Mouse (Mus musculus) mouse embryonic stem cell (cell line): ENCODE data around the gene Inha.

Experiments used
- in situ Hi-C, 2 experiments: fragments of 300-500 bp; cut with MboI; formaldehyde crosslinking; loops; 1 replicate in 1 of 2; 3 replicates in 1 of 2; pipeline ENCODE4 v1.14.3; 2019 to 2020; ENCODE audit warnings: low sequenced_read_pairs in 2 of 2, low pct_unique_long_range_greater_than_20kb in 1 of 2, mixed read lengths in 1 of 2; ENCODE audit not compliant: unreplicated experiment in 1 of 2

Gene Inha

GRCm38 (mm10) chr1:75507006-75507405 is at the start of gene Inha:
Gene Inha, plus strand, starts transcription at chr1:75507077.
- in situ Hi-C loops, result no loop called here

GRCm38 (mm10) chr1:75457710-75458024 is 49.2 kb upstream of the Inha start:
- in situ Hi-C loops, result no loop called here

- in situ Hi-C loops, result no loop called here
These were observed 48.7 kb upstream of the Inha start for GRCm38 (mm10) chr1:75458025-75458788.

GRCm38 (mm10) chr1:75458789-75459684 is 47.8 kb upstream of the Inha start:
- in situ Hi-C loops, result no loop called here

- in situ Hi-C loops, result no loop called here
These were observed 46.6 kb upstream of the Inha start for GRCm38 (mm10) chr1:75460297-75460696.

GRCm38 (mm10) chr1:75462636-75463035 is 44.2 kb upstream of the Inha start:
- in situ Hi-C loops, result no loop called here

GRCm38 (mm10) chr1:75463652-75464204 is 43.1 kb upstream of the Inha start:
- in situ Hi-C loops, result no loop called here

GRCm38 (mm10) chr1:75467215-75467927 is 39.5 kb upstream of the Inha start:
- in situ Hi-C loops, result loop anchor here in 1 of 2 experiments (5.0 kb wide), 1 partner anchor 130 kb away; no protein-coding TSS in a partner anchor

GRCm38 (mm10) chr1:75469287-75469825 is 37.5 kb upstream of the Inha start:
- in situ Hi-C loops, result loop anchor here in 1 of 2 experiments (5.0 kb wide), 1 partner anchor 132 kb away; no protein-coding TSS in a partner anchor

GRCm38 (mm10) chr1:75476441-75476840 is 30.4 kb upstream of the Inha start:
- in situ Hi-C loops, result loop anchor here (5.0 to 10.0 kb wide), 2 partner anchors 81 to 132 kb away; no protein-coding TSS in a partner anchor

- in situ Hi-C loops, result loop anchor here (5.0 to 10.0 kb wide), 2 partner anchors 80 to 133 kb away; no protein-coding TSS in a partner anchor
These were observed 29.5 kb upstream of the Inha start for GRCm38 (mm10) chr1:75477264-75477965.

GRCm38 (mm10) chr1:75477966-75478290 is 28.9 kb upstream of the Inha start:
- in situ Hi-C loops, result loop anchor here (5.0 to 10.0 kb wide), 2 partner anchors 79 to 133 kb away; no protein-coding TSS in a partner anchor

- in situ Hi-C loops, result loop anchor here (5.0 to 10.0 kb wide), 2 partner anchors 79 to 134 kb away; no protein-coding TSS in a partner anchor
These were observed 28.4 kb upstream of the Inha start for GRCm38 (mm10) chr1:75478497-75478896.

GRCm38 (mm10) chr1:75478916-75479634 is 27.8 kb upstream of the Inha start, which contains the start of the genes Chpf and Tmem198:
Gene Chpf, minus strand, starts transcription at chr1:75479307.
Gene Tmem198, plus strand, starts transcription at chr1:75479532.
- in situ Hi-C loops, result loop anchor here (5.0 to 10.0 kb wide), 2 partner anchors 78 to 134 kb away; no protein-coding TSS in a partner anchor

GRCm38 (mm10) chr1:75479635-75479989 is 27.3 kb upstream of the Inha start:
- in situ Hi-C loops, result loop anchor here (5.0 to 10.0 kb wide), 2 partner anchors 78 to 135 kb away; no protein-coding TSS in a partner anchor

GRCm38 (mm10) chr1:75480036-75480435 is 26.8 kb upstream of the Inha start:
- in situ Hi-C loops, result no loop called here

GRCm38 (mm10) chr1:75480735-75481134 is 26.1 kb upstream of the Inha start:
- in situ Hi-C loops, result no loop called here
